Mouse (Mus musculus) heart, postnatal 4 days (tissue): ENCODE data around the gene Ezr. TPM values are rescaled to one million over a fixed set of nuclear protein-coding genes. Genes with fewer than 3 reads are reported as not detected.

Source experiments
- DNase-seq: peaks from one replicate; pipeline ENCODE4 v3.0.0; 2021
- total RNA-seq, 2 experiments: library from RNA; stranded (reverse); gene quantifications; 2 replicates each; pipeline ENCODE4 v1.2.3; 2021

The Ezr gene
- total RNA-seq, result 100 to 1,000 TPM; 103 to 104 TPM

- peak; percentile 91 for DNase-seq
Observed at GRCm38 (mm10) chr17:6782611-6783005, at the start of gene Ezr. TSS of gene Ezr (minus strand) at chr17:6782784.

- DNase-seq, result no peak
Observed at GRCm38 (mm10) chr17:6830004-6830592, 47.5 kb upstream of the Ezr start.

DNA sequence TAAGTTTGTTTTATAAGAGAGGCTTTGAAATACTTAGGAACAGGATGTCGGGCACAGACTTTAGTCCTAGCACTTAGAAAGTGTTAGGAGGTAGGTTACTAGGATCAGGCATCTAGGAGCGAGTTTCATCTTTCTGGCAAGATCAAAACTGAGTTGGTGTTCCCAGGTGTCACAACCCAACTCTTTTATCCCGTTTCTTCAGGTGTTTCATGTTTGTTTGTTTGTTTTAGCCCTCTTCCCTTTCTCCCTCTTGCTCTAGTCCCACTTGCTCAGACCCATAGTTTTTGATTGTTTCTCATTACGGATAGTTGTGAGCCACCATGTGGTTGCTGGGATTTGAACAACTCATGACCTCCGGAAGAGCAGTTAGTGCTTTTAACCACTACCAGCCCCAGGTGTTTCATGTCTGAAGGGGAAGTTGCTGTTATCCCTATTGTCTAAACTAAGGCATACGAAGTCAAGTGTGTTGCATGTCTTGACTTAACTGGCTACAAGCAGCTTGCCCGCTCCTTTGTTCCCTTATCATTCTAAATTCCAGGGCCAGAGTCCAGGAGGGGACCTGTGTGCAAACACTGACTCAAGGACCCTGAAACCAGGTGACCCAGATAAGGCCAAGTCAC lies 46.1 kb upstream of the Ezr start:
- no peak for DNase-seq

GRCm38 (mm10) chr17:6827740-6828461 lies 45.3 kb upstream of the Ezr start:
- DNase-seq, result peak; percentile 94

GRCm38 (mm10) chr17:6827159-6827733 lies 44.7 kb upstream of the Ezr start:
- peak; percentile 53 for DNase-seq

- no peak for DNase-seq
Observed at GRCm38 (mm10) chr17:6816796-6817195, 34.2 kb upstream of the Ezr start.

- no peak for DNase-seq
Observed at GRCm38 (mm10) chr17:6816151-6816550, 33.6 kb upstream of the Ezr start.

- DNase-seq, result no peak
Observed at GRCm38 (mm10) chr17:6814656-6815055, 32.1 kb upstream of the Ezr start.

- no peak for DNase-seq
Observed at GRCm38 (mm10) chr17:6812851-6813191, 30.2 kb upstream of the Ezr start.

GRCm38 (mm10) chr17:6811931-6812850 lies 29.6 kb upstream of the Ezr start:
- DNase-seq, result no peak

GRCm38 (mm10) chr17:6809331-6809730 lies 26.7 kb upstream of the Ezr start:
- DNase-seq, result no peak

DNA sequence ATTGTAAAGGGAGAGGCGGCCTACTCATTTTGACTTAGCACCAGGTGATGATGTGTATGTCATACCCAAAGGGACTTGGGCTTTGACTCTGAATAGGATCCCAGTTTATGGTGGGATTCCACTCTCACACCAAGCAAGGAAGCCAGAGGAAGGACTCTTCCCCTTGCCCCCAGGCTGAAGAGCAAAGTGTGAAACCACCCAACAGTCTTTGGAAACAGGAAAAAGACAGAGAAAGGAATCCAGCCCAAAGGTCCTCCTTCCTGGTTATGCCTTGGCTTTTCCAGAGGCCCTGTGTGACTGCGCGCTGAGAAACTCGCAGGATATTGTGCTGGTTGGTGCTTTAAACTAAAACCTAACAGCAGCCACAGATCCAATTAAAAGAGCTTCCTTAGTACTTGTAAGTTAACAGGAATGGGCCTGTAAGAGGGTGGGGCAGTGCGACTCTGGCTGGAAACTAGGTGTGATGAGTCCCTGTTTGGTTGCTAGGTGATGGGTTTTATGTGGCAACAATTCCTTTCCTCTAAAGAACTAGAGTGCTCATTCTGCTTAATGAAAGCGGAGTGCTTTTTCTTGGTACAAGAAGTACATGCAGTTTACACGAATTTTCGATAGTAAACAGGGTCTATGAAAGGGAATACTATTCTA lies 26.1 kb upstream of the Ezr start:
- no peak for DNase-seq

DNA sequence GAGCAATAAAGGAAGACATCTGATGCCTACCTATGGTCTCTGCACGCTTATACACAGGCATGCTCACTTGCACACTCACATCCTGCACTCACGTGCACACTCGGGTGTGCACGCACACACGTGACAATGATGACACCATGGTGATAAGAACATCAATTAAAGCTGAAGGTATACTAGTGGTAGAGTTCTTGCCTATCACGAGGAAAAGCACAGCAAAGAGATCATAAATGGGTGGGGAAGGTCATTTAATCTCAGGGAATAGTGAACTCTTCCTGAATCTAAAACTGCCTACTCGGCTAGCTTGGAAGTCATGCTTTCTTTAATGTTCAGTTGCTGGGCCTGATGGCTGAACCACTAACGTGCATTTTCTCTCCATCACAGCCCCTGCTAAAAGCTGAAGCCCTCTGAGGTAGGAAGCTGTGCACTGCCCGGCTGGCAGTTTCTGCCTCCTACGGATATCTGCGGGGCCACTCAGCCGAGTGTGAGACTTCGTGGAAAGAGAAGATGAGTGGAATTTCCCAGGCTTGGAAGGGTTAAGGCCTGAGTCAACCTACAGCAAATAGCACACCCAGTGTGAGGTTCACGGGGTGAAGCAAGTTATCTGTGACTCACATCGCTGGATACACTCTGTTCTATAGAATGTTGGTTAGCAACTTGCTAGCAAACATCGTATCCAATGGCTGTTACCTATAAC lies 25.4 kb upstream of the Ezr start:
- DNase-seq, result no peak

GRCm38 (mm10) chr17:6804853-6805543 lies 22.4 kb upstream of the Ezr start:
- no peak for DNase-seq

DNA sequence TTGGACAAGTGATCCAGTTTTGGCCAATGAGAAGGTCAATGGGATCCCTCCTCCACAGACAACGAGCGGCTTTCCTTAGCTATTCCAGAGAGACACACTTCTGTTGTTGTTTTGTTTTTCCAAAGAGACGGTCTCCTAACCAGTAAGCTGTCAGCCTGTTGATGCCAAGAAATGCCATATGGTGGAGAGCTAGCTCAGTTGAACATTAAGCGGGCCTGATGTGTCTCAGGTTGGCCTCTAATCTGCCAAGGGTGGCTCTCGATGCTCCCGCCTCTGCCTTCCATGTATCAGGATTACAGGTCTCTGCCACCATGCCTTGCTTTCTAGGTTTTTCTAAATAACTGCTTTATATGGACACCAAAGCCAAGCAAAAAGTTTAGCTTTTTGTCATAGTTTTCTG lies 21.5 kb upstream of the Ezr start:
- DNase-seq, result no peak

DNA sequence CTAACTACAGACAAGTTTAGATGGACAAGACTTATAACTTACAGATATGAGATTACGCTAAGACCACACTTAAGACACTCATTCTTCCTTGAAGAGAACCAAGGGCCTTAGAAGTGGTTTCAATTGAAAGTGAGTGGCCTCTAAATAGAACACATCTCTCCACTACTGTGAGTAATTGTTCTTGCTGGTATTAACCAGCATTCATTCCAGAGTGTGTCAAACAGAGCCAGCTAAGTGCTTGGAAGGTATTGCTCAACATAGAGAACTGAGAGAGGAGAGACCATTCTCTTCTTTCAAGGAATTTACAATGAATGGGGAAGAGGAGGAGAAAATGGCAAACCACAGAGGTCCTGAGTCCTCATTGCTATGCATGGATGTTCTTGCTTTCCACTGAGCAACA lies 21.0 kb upstream of the Ezr start:
- DNase-seq, result no peak

DNA sequence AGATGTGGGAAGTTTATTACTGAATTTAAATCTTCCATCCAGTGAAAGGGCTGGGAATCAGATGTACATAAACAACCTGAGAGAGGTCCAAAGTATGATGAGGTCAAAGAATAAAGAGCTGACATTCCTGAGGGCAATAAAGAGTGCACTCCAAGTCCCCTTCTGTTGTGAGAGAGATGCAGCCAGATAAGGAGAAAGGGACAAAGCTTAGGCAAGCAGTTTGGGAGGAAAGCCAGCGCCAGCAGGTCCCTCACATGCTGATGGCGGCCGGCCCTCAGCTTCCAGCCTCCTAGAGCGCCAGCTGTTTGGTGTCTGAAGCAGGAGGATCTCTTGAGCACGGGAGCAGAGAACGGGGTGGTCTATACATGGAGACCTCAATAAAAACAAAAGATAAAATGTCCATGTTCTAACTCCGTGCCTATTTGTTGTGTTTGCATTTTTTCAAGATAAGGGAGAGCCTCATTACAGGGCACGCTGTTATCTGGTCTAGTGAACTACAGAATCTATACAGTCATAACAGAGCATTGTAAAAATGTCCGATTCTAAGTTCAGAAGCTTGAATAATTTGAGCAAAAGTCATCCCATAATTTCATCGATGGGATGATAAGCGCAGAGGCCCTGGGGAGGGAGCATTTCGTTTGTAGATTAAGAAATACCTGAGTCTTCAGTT lies 15.9 kb upstream of the Ezr start:
- no peak for DNase-seq

GRCm38 (mm10) chr17:6797471-6797870 lies 14.9 kb upstream of the Ezr start:
- DNase-seq, result no peak

DNA sequence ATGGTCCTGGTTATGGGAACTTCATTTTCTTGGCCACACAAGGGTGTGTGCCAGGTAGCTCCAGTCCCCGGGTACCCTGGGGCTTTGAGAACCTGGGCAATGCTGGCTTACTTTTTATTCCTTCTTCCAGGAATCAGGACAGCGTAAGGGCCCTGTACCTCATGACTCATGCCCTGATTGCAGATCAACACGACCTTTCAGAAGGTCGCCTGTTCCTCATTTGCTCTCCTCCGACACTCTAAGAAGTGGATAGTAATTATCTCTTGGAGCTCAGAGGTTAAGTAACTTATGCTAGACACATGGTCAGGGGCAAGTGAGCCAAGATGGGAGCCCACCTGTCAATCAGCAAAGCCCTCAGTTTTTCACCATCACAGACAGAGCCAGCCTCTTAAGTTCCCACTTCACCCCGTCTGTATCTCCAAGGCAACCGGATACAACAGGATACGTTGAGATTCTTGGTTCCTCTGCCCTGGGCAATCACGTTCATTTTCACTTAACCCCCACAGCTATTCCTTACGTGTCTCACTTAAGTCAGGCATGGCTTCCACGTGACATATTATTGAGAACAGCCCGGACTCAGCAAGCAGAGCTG lies 11.7 kb upstream of the Ezr start:
- no peak for DNase-seq

DNA sequence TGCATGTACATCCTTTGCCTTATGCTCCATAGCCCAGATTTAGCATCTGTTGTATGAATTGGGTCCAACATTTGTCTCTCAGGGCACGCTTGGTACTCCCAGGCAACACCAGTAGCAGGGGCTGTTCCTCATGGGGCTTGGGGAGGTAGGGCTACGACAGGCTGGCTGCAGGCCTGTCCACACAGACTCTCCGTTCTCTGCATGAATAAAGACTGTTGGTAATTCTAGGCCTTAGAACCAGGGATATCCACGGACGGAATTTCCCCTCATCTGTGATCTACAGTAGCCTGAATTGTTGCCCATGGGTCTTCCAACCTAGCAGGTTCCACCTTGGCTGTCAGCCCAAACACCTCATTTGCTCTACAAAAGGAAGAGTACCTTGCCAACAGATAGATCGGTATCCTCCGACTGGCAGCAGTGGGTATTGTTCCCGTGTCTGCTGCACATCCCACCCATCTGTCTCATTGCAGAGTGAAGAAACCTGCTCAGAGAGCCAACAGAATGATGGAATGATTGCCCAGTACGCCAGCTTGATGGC lies 7.1 kb upstream of the Ezr start:
- no peak for DNase-seq
